Mouse (Mus musculus) c-Kit-positive CD71-positive TER-119-positive erythroid progenitor cells, embryonic 14.5 days (primary cell): ENCODE results near the gene Hspa12a.

Experiments
- DNase-seq: peaks from one replicate; pipeline ENCODE4 v3.0.0-alpha.2; 2013; ENCODE audit warnings: low spot score

The Hspa12a gene

DNA sequence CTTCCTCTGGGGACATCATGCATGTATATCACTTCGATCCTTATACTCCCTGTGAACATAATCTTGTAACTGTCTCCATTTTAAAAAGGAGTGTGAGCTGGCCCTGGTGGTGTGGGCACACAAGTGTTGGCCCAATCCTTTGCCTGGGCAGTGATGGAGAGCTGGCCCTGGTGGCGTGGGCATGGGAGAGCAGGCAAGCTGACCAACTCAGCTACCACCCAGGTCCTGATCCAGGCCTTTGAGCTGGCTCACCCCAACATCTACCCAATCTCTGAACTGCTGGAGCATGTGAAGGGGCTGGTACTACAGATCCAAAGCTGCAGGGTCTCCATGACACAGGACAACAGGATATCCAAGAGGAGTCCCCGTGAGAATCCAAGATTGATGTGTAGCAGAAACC, 120.2 kb downstream of the Hspa12a start:
- DNase-seq = no peak

GRCm38 (mm10) chr19:58822454-58823200, 120.8 kb downstream of the Hspa12a start:
- no peak for DNase-seq

DNA sequence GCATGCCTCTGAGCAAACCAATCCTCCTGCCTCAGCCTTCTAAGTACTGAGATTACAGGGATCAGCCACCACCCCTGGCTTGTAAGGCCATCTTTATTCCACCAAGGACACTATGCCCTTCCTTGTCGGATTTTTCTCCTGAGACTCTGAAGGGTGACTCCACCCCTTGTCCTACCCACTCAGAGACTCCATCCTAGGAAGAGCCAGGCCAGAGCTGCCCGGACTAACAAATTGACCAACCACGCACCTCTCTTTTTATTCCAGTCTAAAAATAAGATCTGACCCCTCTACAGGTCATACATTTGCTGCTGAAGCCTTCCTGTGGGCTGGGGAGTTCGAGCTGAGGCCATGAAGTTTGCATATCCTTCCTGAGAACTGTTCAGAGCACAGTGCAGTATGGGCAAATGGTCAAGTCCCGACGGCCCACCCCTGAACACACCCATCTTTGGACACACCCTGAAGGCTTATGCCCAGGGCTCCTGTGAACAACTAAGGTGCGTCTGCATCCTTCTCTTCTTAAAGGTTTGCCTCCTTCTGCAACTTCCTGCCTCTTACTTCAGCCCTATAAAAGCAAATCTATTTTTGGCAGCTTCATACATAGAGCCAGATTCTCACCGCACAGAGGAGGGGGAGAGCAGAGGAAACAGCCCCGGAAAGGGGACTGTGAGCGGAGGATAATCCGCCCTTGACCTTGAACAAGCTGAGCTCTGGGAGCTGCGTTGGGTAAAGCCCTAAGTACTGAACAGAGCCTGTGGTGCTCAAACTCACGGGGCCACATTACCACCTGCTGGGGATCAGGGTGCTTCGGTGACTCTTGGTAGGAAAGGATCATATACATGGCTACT, 124.7 kb downstream of the Hspa12a start:
- DNase-seq = no peak

DNA sequence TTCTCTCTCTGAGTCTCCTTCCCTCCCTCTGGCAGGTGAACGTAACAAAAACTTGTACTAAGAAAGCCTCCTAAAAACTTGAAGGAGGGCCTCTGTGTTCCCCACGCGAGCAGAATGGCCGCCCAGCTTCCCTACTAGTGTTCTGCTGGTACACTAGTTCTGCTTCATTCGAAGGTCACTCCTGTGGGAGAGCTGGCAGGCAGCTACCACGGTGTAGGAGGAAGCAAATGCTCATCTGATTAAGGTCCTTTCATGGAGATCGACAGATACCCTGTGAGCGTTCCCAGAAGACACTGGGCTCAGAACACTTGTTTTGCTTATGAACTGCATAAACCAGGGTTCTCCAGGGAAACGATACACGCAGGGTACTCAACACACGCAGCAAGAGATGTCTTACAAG, 126.1 kb downstream of the Hspa12a start:
- DNase-seq = no peak

- DNase-seq = no peak
Measured at GRCm38 (mm10) chr19:58816453-58817041, 126.9 kb downstream of the Hspa12a start.

- no peak for DNase-seq
Measured at GRCm38 (mm10) chr19:58815179-58815922, 128.1 kb downstream of the Hspa12a start.

DNA sequence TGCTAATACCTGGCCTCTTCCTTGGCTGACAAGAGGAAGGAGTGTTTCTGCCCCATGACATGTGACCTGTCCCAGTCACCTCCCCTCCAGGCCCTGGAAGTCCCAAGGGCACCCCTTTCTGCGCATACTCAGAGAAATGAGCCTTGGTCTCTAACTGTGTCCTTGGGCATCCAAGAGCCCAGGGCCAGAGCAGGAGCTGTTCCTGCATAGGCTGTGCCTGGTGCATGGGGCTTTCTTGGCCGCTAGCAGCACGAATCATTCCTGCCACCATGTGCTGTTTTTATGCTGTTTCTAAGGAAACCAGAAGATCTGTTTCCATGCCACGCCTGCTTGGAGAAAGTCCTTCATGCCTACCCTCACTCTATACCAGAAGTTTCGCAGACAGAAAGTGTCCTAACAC, 132.9 kb downstream of the Hspa12a start:
- no peak for DNase-seq

GRCm38 (mm10) chr19:58808864-58809263, 134.6 kb downstream of the Hspa12a start:
- no peak for DNase-seq

DNA sequence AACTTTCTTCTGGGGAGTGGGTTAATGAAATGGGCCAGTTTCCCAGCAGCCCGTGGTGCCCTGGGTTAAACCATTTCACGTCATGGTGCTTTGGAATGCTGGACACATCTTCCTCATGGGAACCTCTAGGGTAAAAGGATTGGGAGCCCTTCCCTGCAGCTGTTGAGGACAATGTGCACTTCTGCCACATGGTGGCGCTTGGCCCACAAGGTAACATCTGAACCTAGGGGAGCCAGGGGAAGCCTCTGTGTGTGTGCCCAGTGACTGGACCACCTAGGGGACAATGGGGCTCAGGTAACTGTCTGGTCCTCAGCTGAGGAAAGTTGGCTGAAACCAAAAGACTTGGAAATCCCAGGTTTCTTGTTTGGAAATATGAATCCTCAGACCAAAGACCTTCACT, 137.1 kb downstream of the Hspa12a start:
- DNase-seq = peak; percentile 6

DNA sequence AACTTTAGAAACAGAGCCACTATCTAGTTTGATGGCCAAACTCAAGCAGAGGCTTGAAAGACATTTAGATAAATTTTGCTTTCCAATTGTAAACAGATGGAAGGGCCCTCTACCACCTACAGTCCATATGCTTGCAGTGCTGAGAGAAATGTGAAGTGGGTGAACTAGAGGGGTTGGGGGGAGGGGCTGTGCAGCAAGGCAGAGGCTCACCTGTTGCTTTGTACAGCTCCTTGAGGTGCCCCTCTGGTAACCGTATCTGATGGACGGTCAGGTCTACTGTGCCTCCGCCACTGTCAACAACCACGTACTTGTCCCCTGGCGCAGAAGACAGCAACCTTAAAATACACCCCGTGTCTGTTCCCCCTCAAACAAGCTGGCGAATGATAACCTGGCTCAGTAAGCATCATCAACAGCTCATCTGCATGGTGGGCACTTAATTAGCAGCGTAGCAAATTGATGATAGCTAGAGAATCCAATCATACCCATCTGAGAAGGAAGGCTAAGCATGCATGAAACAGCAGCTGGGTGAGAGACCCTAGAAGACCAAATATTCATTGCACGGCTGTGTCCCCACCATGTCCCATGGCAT, 138.2 kb downstream of the Hspa12a start:
- DNase-seq = no peak

DNA sequence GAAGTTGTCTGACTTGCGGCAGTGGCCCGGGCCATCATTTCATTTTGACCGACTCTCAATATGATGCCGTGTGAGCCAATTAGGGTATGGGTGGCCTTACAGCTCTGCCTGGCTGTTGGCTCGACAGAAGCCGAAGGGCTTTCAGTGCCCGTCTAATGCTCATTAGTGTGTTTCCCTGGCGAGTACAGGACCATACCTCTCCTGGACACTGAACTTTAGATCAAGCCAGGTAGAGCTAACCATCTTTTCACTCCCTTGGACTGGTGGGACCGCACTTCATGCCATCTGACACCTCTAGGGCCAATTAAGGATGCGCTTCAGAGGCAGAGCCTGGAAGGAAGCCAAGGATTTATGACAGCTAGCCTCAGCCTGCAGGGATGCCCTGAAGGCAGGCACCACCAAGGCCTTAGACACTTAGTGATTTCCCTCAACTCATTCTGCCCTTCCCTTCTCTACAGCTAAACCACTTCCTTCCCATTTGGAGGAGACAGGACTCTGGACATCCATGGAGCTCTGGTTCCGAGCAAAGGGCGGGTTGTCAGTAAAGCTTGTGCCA, 148.3 kb downstream of the Hspa12a start:
- no peak for DNase-seq

DNA sequence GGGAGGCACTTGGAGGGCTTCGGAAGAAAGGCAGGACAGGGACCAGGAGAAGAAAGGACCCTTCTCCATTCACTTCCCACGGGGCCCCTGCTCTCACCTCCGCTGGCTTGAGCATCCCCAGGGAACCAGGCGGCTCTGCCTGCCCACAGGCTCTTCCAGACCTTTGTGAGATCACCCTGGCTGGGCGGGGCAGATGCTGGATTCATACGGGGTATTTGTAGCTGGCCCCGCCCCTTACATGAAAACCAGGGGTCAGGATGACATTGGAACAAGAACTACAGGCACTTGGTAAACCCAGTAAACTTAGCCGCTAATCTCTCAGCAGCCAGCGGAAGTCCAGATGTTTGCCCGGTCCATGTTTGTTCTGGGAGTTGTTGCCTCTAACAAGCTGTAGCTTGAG, 149.2 kb downstream of the Hspa12a start, which contains the start of gene 1700019N19Rik:
Gene 1700019N19Rik, minus strand, starts transcription at position 178 of the 400 bp plus-strand sequence.
- DNase-seq = no peak

DNA sequence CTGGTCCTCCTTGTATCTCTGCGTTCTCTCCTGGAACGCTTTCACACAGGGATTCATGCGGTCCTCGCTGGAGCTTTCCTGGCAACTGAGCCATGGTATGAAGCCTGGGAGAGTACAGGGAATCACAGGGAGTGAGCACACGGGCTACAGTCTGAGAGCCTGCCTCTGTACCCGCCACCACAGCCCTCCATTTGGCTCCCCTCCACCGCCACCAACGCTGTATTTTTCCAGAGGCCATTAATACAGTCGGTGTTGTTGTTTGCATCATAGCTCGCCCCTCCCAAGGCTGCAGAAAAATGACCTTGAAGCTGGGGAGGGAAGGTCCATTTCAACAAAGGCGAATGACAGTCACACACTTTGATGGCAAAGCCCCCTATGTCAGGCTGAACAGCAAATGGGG, 154.3 kb downstream of the Hspa12a start:
- no peak for DNase-seq

DNA sequence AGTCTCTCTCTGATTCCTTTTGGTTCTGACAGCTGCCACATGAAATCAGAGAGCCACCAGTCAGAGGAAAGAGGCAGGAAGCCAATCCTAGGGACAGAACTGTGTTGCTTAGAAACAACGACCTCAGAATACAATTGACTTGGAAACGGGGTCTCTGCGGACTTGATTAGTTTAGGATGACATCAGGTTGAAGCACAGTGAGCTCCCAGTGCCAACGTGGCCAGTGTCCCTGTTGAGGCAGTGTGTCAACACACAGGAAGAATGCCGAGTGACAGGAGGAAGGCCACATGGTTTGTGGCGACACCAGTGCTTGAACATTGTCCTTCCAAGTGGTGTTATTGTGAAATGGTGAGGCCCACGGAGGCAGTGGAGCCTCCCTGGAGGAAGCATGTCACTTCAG, 159.5 kb downstream of the Hspa12a start:
- DNase-seq = no peak

DNA sequence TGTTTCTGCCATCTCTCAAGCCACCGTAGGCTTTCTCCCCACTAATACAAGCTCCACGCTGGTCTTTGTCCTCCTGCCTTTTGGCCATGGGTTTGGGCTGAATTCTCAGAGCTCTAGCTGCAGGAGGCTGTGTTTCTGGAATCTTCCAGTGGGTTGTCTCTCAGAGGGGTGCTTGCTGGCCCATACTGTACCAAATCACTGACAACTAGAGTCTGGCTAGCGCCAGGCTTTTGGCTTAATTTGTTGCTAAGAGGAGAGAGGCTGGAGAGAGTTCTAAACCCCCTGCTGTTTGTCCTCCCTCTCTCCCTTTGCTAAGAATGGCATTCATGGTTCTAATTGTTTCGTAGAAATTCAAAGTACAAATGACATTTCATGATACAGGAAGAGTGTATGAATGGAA, 161.9 kb downstream of the Hspa12a start:
- DNase-seq = no peak

GRCm38 (mm10) chr19:58776461-58776860, 167.0 kb downstream of the Hspa12a start:
- no peak for DNase-seq

DNA sequence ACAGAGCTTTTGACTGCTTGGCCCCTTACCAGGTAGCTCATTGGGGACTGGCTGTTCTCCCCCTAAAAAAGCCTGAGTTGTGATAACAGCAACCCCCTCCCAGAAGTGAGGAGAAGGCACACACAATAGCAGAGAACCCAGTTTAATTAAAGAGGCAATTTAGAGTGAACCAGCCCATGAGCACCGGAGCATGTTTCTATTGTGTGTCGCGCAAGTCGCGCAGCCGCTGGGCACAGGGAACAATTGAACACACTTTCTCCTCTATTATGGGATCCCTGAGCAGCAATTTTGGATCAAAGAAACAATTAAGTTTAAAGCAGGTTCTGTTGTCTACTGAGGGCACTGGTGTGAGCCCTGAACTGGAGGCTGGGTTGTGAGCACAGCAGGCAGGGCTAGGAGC, 176.1 kb downstream of the Hspa12a start:
- no peak for DNase-seq

DNA sequence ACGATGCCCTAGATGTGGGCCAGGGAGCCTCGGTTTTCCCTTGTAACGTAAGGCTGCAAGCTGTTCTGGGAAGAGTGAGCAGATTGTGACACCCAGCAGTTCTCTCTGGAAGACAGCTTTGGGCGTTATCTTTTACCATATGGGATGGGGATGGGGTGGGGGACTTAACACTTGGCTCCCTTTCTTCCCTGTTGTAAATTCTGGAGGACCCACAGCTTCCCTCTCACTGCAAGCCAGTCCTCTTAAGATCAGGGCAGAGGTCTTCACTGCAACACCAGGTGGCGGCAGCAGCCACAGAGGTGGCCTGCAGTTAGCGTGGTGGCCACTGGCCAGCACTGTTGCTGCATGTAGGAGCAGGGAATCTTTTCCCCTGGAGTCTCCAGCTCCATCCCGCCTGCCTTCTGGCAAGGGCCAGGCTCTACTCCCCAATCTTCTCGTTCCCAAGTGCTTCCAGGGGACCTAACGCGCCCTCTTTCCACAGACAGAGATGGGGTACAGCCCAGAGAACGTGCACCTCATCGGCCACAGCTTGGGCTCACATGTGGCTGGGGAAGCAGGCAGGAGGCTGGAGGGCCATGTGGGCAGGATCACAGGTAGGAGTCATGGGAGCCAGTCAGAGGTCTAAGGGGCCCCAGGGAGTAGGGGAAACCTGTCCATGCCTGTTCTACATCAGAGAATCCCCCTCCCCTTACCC, 180.5 kb downstream of the Hspa12a start:
- DNase-seq = no peak

DNA sequence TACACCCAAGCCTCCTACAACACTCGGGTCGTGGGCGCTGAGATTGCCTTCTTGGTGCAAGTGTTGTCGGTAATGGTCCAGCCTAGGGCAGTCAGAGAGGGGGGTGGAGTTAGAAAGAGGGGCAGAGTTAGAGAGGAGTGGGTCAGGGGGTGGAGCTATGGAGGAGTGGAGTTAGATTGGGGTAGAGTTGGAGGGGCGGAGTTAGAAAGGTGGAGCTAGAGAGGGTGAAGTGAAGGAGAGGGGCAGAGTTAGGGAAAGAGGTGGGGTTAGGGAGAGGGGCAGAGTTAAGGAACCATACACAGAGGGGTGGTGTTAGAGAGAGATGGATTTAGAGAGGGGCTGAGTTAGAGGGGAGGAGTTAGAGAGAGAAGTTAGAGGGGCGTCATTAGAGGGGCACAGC, 181.1 kb downstream of the Hspa12a start:
- no peak for DNase-seq

DNA sequence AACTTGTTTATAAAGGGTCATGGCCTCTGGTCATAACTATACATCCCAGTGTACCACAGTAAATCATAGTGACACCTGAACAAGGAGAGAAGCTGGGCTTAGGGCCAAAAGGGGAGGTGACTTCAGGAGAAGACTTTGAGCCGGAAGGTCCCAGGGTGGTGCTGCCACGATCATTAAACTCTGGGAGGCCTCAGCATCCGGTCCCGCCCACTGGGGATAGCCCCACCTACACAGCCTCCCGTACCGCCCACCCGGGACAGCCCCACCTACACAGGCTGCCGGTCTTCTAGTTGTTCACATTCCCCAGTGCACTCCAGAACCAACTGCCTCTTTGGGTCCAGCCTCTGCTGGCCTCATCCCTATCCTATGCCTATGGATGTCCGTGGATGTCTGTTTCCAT, 184.0 kb downstream of the Hspa12a start, which contains the start of gene Pnliprp2:
Gene Pnliprp2, plus strand, starts transcription at position 297 of the 400 bp plus-strand sequence.
- DNase-seq = no peak

DNA sequence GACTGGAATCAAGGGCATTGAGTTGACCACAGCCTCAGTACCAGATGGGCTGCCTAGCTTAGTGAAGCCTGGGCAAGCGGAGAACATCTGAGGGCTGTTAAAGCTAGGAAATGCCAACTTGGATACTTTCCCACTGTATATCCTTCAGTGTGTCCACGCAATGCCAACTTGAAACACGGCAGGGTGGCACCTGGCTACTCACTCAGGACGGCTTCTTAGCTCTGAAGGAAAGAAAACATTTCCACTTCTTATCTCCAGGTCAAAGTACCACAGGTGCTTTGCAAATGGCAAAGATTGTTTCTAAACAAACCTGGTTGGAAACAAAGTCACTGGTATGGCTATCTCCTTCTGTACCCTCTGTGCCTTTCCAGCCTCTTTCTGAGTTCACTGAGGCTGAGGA, 184.6 kb downstream of the Hspa12a start:
- no peak for DNase-seq
